Mouse (Mus musculus) heart, postnatal 0 days (tissue): Measurements from ENCODE around the gene Egln1. TPM values are rescaled to one million over a fixed set of nuclear protein-coding genes. Genes with fewer than 3 reads are reported as not detected.

Experiments
- ATAC-seq: fragments of 200-750 bp; cut with Nextera tagmentation; 2 replicates; pipeline ENCODE4 v1.8.0; 2017; ENCODE audit warnings: low read depth, moderate number of reproducible peaks, moderate library complexity; ENCODE audit not compliant: insufficient read depth
- DNase-seq: peaks from one replicate; pipeline ENCODE4 v3.0.0-alpha.2; 2016; ENCODE audit warnings: low spot score
- H3K27ac ChIP-seq: fragments of 300-500 bp; sonication (generic); 2 replicates; pipeline ENCODE4 v1.5.1; 2014; ENCODE audit warnings: low read depth, mild to moderate bottlenecking
- H3K27me3 ChIP-seq: fragments of 300-500 bp; sonication (generic); 2 replicates; pipeline ENCODE4 v1.6.1; 2014; ENCODE audit warnings: low read length, mixed read lengths; ENCODE audit not compliant: control insufficient read depth, insufficient read depth
- H3K36me3 ChIP-seq: fragments of 300-500 bp; sonication (generic); replicated peaks from 2 replicates; pipeline ENCODE4 v1.6.1; 2014; ENCODE audit warnings: low read length, mixed read lengths; ENCODE audit not compliant: control insufficient read depth, insufficient read depth
- H3K4me1 ChIP-seq: fragments of 300-500 bp; sonication (generic); 2 replicates; pipeline ENCODE4 v1.6.1; 2014; ENCODE audit warnings: antibody characterized with exemption; ENCODE audit not compliant: control insufficient read depth, insufficient read depth
- H3K4me2 ChIP-seq: fragments of 300-500 bp; sonication (generic); 2 replicates; pipeline ENCODE4 v1.6.1; 2014; ENCODE audit warnings: low read depth, mild to moderate bottlenecking, low read length, moderate library complexity
- H3K4me3 ChIP-seq: fragments of 300-500 bp; sonication (generic); 2 replicates; pipeline ENCODE4 v1.5.1; 2014; ENCODE audit warnings: low read depth, low read length
- H3K9ac ChIP-seq: fragments of 300-500 bp; sonication (generic); replicated peaks from 2 replicates; pipeline ENCODE4 v1.6.1; 2014; ENCODE audit warnings: low read depth, low read length, mixed read lengths
- H3K9me3 ChIP-seq: fragments of 300-500 bp; sonication (generic); replicated peaks from 2 replicates; pipeline ENCODE4 v1.6.1; 2016; ENCODE audit warnings: low read length; ENCODE audit not compliant: control insufficient read depth
- CTCF ChIP-seq: IDR thresholded peaks from 2 replicates; pipeline ENCODE4 v1.5.1; 2016; ENCODE audit warnings: antibody characterized with exemption, control low read depth, low read depth
- EP300 ChIP-seq: IDR thresholded peaks from 2 replicates; pipeline ENCODE4 v1.6.1; 2016; ENCODE audit warnings: antibody characterized with exemption, low read depth
- WGBS: fragments of 180-500 bp; shearing (Covaris S2); extraction: QIAGEN DNeasy Blood & Tissue Kit; methylation state at CpG from one replicate; pipeline ENCODE4 v1.1.7; 2014; 5-methylcytosine and 5-hydroxymethylcytosine counted together
- polyA plus RNA-seq: library from polyadenylated mRNA; unstranded; fragments of >200 nt; fragmentation: Nextera tagmentation; extraction: Ambion mirVana; gene quantifications from 2 replicates; pipeline ENCODE4 v1.2.1, GENCODE M21; 2015
- total RNA-seq: library from RNA; depleted of rRNA; stranded (reverse); fragments of >200 nt; gene quantifications from 2 replicates; pipeline ENCODE4 v1.2.3, GENCODE M21; 2014; ENCODE audit warnings: low replicate concordance

The Egln1 gene
- total and polyA plus RNA-seq, 2 experiments from 2014 or later, result 17.7 to 79.6 TPM

- Histone ChIP-seq H3K9ac (no peak overlapping the region), H3K4me2 (no peak overlapping the region), H3K4me3 (no peak overlapping the region), H3K27me3 (no peaks in the 10 kb centered on the region), H3K36me3 (peaks cover 58% of the 10 kb centered on the region), H3K27ac (no peak overlapping the region), H3K9me3 (no peaks in the 10 kb centered on the region; the same call in 1 of the 2 replicates), H3K4me1 (peaks cover 7% of the 10 kb centered on the region; the same call in 1 of the 2 replicates)
- TF ChIP-seq CTCF, result no peak
- TF ChIP-seq EP300, result no peak
- ATAC-seq, result no peak
- WGBS, result 58% methylated on average over 3 of the region's 3 CpGs
- DNase-seq, result no peak
Observed at GRCm38 (mm10) chr8:124892596-124892995, 56.5 kb downstream of the Egln1 start.

GRCm38 (mm10) chr8:124888385-124888784, 60.7 kb downstream of the Egln1 start:
- no peak for TF ChIP-seq EP300
- 0 out of 2 replicates have a peak, but pooled peaks have one; percentile 10 for TF ChIP-seq CTCF
- Histone ChIP-seq H3K4me2 (no peak overlapping the region), H3K9me3 (no peaks in the 10 kb centered on the region; the same call in 1 of the 2 replicates), H3K4me3 (no peak overlapping the region), H3K27me3 (no peaks in the 10 kb centered on the region), H3K36me3 (peaks cover 83% of the 10 kb centered on the region), H3K4me1 (no peaks in the 10 kb centered on the region), H3K9ac (no peak overlapping the region), H3K27ac (no peak overlapping the region)
- DNase-seq, result no peak
- no peak for ATAC-seq
- 93% methylated on average over 5 of the region's 5 CpGs for WGBS

GRCm38 (mm10) chr8:124878946-124879526, 70.1 kb downstream of the Egln1 start:
- H3K4me3 ChIP-seq, result no peak overlapping the region
- H3K4me2 ChIP-seq, result no peak overlapping the region
- H3K36me3 ChIP-seq, result peaks cover 94% of the 10 kb centered on the region
- no peak overlapping the region for H3K9ac ChIP-seq
- H3K4me1 ChIP-seq, result no peaks in the 10 kb centered on the region
- no peak for TF ChIP-seq CTCF
- ATAC-seq (no peak), DNase-seq (no peak)
- H3K9me3 ChIP-seq, result no peaks in the 10 kb centered on the region
- WGBS, result 46% methylated on average over 10 of the region's 10 CpGs
- no peaks in the 10 kb centered on the region for H3K27me3 ChIP-seq
- no peak overlapping the region for H3K27ac ChIP-seq

- no peaks in the 10 kb centered on the region for H3K27me3 ChIP-seq
- no peak overlapping the region for H3K4me2 ChIP-seq
Observed at GRCm38 (mm10) chr8:124878141-124878540, 71.0 kb downstream of the Egln1 start.

GRCm38 (mm10) chr8:124872690-124873089, 76.4 kb downstream of the Egln1 start:
- Histone ChIP-seq H3K4me1 (peaks cover 15% of the 10 kb centered on the region), H3K4me3 (no peak overlapping the region), H3K27ac (peak overlapping the region; percentile 52; the same call in 1 of the 2 replicates), H3K9me3 (no peaks in the 10 kb centered on the region), H3K9ac (no peak overlapping the region), H3K36me3 (peaks cover 66% of the 10 kb centered on the region), H3K27me3 (no peaks in the 10 kb centered on the region), H3K4me2 (no peak overlapping the region)
- 21% methylated on average over 5 of the region's 5 CpGs for WGBS
- peak; percentile 74 for ATAC-seq
- peak; percentile 42 for DNase-seq
- TF ChIP-seq EP300 (no peak), CTCF (no peak)

More at GRCm38 (mm10) chr8:124878141-124878540, 71.0 kb downstream of the Egln1 start:
- Histone ChIP-seq H3K4me3 (no peak overlapping the region), H3K27ac (no peak overlapping the region), H3K9me3 (no peaks in the 10 kb centered on the region), H3K9ac (no peak overlapping the region), H3K4me1 (peaks cover 1% of the 10 kb centered on the region; the same call in 1 of the 2 replicates), H3K36me3 (peaks cover 94% of the 10 kb centered on the region)
- ATAC-seq (no peak), DNase-seq (no peak)
- TF ChIP-seq EP300 (no peak), CTCF (no peak)
- WGBS, result 68% methylated on average over 5 of the region's 5 CpGs

- H3K9me3 ChIP-seq, result no peaks in the 10 kb centered on the region
- no peak overlapping the region for H3K4me3 ChIP-seq
- H3K4me1 ChIP-seq, result peaks cover 21% of the 10 kb centered on the region
- H3K36me3 ChIP-seq, result peaks cover 60% of the 10 kb centered on the region
- no peaks in the 10 kb centered on the region for H3K27me3 ChIP-seq
- ATAC-seq (no peak), DNase-seq (no peak)
- no peak for TF ChIP-seq CTCF
- TF ChIP-seq EP300, result no peak
- no peak overlapping the region for H3K27ac ChIP-seq
- no peak overlapping the region for H3K4me2 ChIP-seq
- H3K9ac ChIP-seq, result no peak overlapping the region
- WGBS, result 91% methylated on average over 7 of the region's 7 CpGs
Observed at GRCm38 (mm10) chr8:124872081-124872480, 77.0 kb downstream of the Egln1 start.
